Mouse (Mus musculus) embryonic fibroblast, embryonic 13.5 days (primary cell): ENCODE measurements around the gene Napa.

Experiments
- CTCF ChIP-seq: IDR thresholded peaks from 2 replicates; pipeline ENCODE4 v1.5.1; 2011; ENCODE audit warnings: mild to moderate bottlenecking, control low read depth, low read length, moderate library complexity, borderline replicate concordance; ENCODE audit not compliant: insufficient read depth
- POLR2A ChIP-seq: IDR thresholded peaks from 2 replicates; pipeline ENCODE4 v1.6.1; 2011; ENCODE audit warnings: low read depth, mild to moderate bottlenecking, control low read depth, low read length, moderate library complexity

DNA sequence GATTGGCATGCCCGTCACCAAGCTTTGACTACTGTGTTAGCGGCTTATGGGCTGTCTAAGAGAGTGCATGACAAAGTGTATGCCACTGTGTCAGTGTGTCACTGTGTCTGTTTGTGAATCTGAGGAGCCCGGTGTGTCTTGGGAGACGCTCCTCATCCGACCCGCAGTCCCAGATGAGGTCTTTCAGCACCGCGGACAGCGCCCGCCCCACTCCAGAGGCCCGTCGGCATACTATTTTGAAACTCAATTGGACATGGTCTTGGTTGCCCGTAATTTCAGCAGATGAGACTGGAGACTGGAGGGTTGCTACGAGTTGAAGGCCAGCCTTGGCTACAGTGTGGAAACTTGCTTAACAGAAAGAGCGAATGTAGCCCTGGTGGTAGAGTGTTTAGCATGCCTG, 49.4 kb downstream of the Napa start:
- TF ChIP-seq CTCF: no peak
- no peak for TF ChIP-seq POLR2A
